Mouse (Mus musculus): ENCODE measurements around the gene Hist1h4f.
"Not testable (repeated sequence)": the region's sequence is repeated elsewhere in the genome, so short reads cannot be mapped to it uniquely, and the experiment has no call there.

The Hist1h4f gene

GRCm38 (mm10) chr13:23575864-23576313, 24.4 kb upstream of the Hist1h4f start:
- not testable (repeated sequence) for DNase-seq

GRCm38 (mm10) chr13:23575271-23575851, 23.9 kb upstream of the Hist1h4f start, which contains the start of gene Hist1h3d:
Gene Hist1h3d (plus strand): TSS chr13:23575763.
- no peak for DNase-seq

- DNase-seq, result not testable (repeated sequence)
Measured at GRCm38 (mm10) chr13:23574546-23575170, 23.2 kb upstream of the Hist1h4f start.

- peak; percentile 60 for DNase-seq
Measured at GRCm38 (mm10) chr13:23573898-23574524, 22.6 kb upstream of the Hist1h4f start, which contains the start of the genes Hist1h2bf and Hist1h2ad. Gene Hist1h2bf (minus strand): TSS chr13:23574196. Gene Hist1h2ad (plus strand): TSS chr13:23574381.

- not testable (repeated sequence) for DNase-seq
Measured at GRCm38 (mm10) chr13:23573034-23573897, 21.8 kb upstream of the Hist1h4f start.

GRCm38 (mm10) chr13:23572218-23573033, 21.0 kb upstream of the Hist1h4f start:
- DNase-seq, result no peak

- not testable (repeated sequence) for DNase-seq
Measured at GRCm38 (mm10) chr13:23571504-23572217, 20.2 kb upstream of the Hist1h4f start.

- DNase-seq, result peak; percentile 51
Measured at GRCm38 (mm10) chr13:23571022-23571503, 19.6 kb upstream of the Hist1h4f start, which contains the start of the genes Hist1h2ae and Hist1h2bg. Gene Hist1h2ae (minus strand): TSS chr13:23571220. Gene Hist1h2bg (plus strand): TSS chr13:23571396.

GRCm38 (mm10) chr13:23570261-23571021, 19.0 kb upstream of the Hist1h4f start:
- not testable (repeated sequence) for DNase-seq

- no peak for DNase-seq
Measured at GRCm38 (mm10) chr13:23564482-23564881, 13.0 kb upstream of the Hist1h4f start.

- DNase-seq, result no peak
Measured at GRCm38 (mm10) chr13:23562699-23563462, 11.4 kb upstream of the Hist1h4f start.

GRCm38 (mm10) chr13:23561883-23562659, 10.6 kb upstream of the Hist1h4f start, which contains the start of gene Hist1h3e:
Gene Hist1h3e (minus strand): TSS chr13:23562369.
- peak; percentile 90 for DNase-seq

- DNase-seq, result not testable (repeated sequence)
Measured at GRCm38 (mm10) chr13:23561531-23561882, 10.1 kb upstream of the Hist1h4f start.

GRCm38 (mm10) chr13:23560699-23561098, 9.3 kb upstream of the Hist1h4f start:
- DNase-seq, result not testable (repeated sequence)

- no peak for DNase-seq
Measured at GRCm38 (mm10) chr13:23556906-23557305, 5.5 kb upstream of the Hist1h4f start.

- DNase-seq, result peak; percentile 57
Measured at GRCm38 (mm10) chr13:23555839-23556416, 4.5 kb upstream of the Hist1h4f start.

- DNase-seq, result peak; percentile 60
Measured at GRCm38 (mm10) chr13:23554925-23555838, 3.7 kb upstream of the Hist1h4f start.

All from cerebellum, adult 8-10 months (tissue).